Mouse (Mus musculus): Measurements from ENCODE around the gene Ptprj. TPM values are rescaled to one million over a fixed set of nuclear protein-coding genes. Genes with fewer than 3 reads are reported as not detected.
"Not testable (repeated sequence)": the region's sequence is repeated elsewhere in the genome, so short reads cannot be mapped to it uniquely, and the experiment has no call there.

Gene Ptprj
- polyA plus RNA-seq, 1 experiment from 2014 or later: 2.4 TPM

- DNase-seq (ENCODE audit: low spot score): no peak
- H3K27me3 ChIP-seq (ENCODE audit: insufficient read depth, poor library complexity, severe bottlenecking): 0 out of 2 replicates have a peak, but pooled peaks cover 4% of the 10 kb centered on the region
- H3K9me3 ChIP-seq: no peaks in the 10 kb centered on the region
- WGBS: 68% methylated on average over 4 of the region's 5 CpGs
- no peaks in the 10 kb centered on the region for H3K36me3 ChIP-seq
- H3K4me1 ChIP-seq: peaks cover 31% of the 10 kb centered on the region
- no peak overlapping the region for H3K27ac ChIP-seq
- no peak overlapping the region for H3K4me3 ChIP-seq
Observed at GRCm38 (mm10) chr2:90476792-90477191, 103.7 kb downstream of the Ptprj start.

- Histone ChIP-seq H3K9me3 (no peaks in the 10 kb centered on the region), H3K36me3 (no peaks in the 10 kb centered on the region), H3K27me3 (ENCODE audit: insufficient read depth, poor library complexity, severe bottlenecking) (0 out of 2 replicates have a peak, but pooled peaks cover 4% of the 10 kb centered on the region), H3K4me1 (peaks cover 31% of the 10 kb centered on the region), H3K27ac (no peak overlapping the region), H3K4me3 (no peak overlapping the region)
- no peak for DNase-seq (ENCODE audit: low spot score)
- 84% methylated on average over 11 of the region's 11 CpGs for WGBS
Observed at GRCm38 (mm10) chr2:90476319-90476718, 104.1 kb downstream of the Ptprj start.

- Histone ChIP-seq H3K27ac (peak overlapping the region; percentile 69; the same call in 1 of the 2 replicates), H3K4me3 (peak overlapping the region; percentile 53)
Observed at GRCm38 (mm10) chr2:90474593-90475405, 105.6 kb downstream of the Ptprj start.

GRCm38 (mm10) chr2:90472701-90473100 lies 107.7 kb downstream of the Ptprj start:
- no peaks in the 10 kb centered on the region for H3K9me3 ChIP-seq
- H3K4me3 ChIP-seq: no peak overlapping the region
- H3K27me3 ChIP-seq (ENCODE audit: insufficient read depth, poor library complexity, severe bottlenecking): 0 out of 2 replicates have a peak, but pooled peaks cover 4% of the 10 kb centered on the region
- H3K27ac ChIP-seq: no peak overlapping the region
- no peak for DNase-seq (ENCODE audit: low spot score)
- peaks cover 15% of the 10 kb centered on the region for H3K4me1 ChIP-seq
- WGBS: 78% methylated on average over 4 of the region's 4 CpGs
- H3K36me3 ChIP-seq: no peaks in the 10 kb centered on the region

More at GRCm38 (mm10) chr2:90474593-90475405, 105.6 kb downstream of the Ptprj start:
- no peaks in the 10 kb centered on the region for H3K36me3 ChIP-seq
- H3K4me1 ChIP-seq: peaks cover 30% of the 10 kb centered on the region
- WGBS: 2% methylated on average over 11 of the region's 11 CpGs
- H3K27me3 ChIP-seq (ENCODE audit: insufficient read depth, poor library complexity, severe bottlenecking): 0 out of 2 replicates have a peak, but pooled peaks cover 4% of the 10 kb centered on the region
- peak; percentile 82 for DNase-seq (ENCODE audit: low spot score)
- no peaks in the 10 kb centered on the region for H3K9me3 ChIP-seq

GRCm38 (mm10) chr2:90470122-90470521 lies 110.3 kb downstream of the Ptprj start:
- 25% methylated on average over 6 of the region's 6 CpGs for WGBS
- Histone ChIP-seq H3K4me3 (no peak overlapping the region), H3K4me1 (peaks cover 8% of the 10 kb centered on the region; the same call in 1 of the 2 replicates), H3K9me3 (no peaks in the 10 kb centered on the region), H3K27me3 (ENCODE audit: insufficient read depth, poor library complexity, severe bottlenecking) (0 out of 2 replicates have a peak, but pooled peaks cover 4% of the 10 kb centered on the region), H3K27ac (no peak overlapping the region), H3K36me3 (no peaks in the 10 kb centered on the region)
- peak; percentile 84 for DNase-seq (ENCODE audit: low spot score)

GRCm38 (mm10) chr2:90466480-90466879 lies 114.0 kb downstream of the Ptprj start:
- Histone ChIP-seq H3K9me3 (no peaks in the 10 kb centered on the region), H3K27ac (no peak overlapping the region), H3K4me3 (no peak overlapping the region), H3K27me3 (ENCODE audit: insufficient read depth, poor library complexity, severe bottlenecking) (no peaks in the 10 kb centered on the region), H3K36me3 (no peaks in the 10 kb centered on the region), H3K4me1 (peaks cover 5% of the 10 kb centered on the region; the same call in 1 of the 2 replicates)
- DNase-seq (ENCODE audit: low spot score): no peak
- WGBS: 77% methylated on average over 7 of the region's 7 CpGs

- Histone ChIP-seq H3K9me3 (no peaks in the 10 kb centered on the region), H3K27ac (no peak overlapping the region), H3K4me1 (no peaks in the 10 kb centered on the region), H3K4me3 (no peak overlapping the region), H3K36me3 (peaks cover 5% of the 10 kb centered on the region), H3K27me3 (ENCODE audit: insufficient read depth, poor library complexity, severe bottlenecking) (no peaks in the 10 kb centered on the region)
- WGBS: 93% methylated on average over 5 of the region's 5 CpGs
- DNase-seq (ENCODE audit: low spot score): no peak
Observed at GRCm38 (mm10) chr2:90463735-90464134, 116.7 kb downstream of the Ptprj start.

- peaks cover 5% of the 10 kb centered on the region for H3K36me3 ChIP-seq
- H3K27me3 ChIP-seq (ENCODE audit: insufficient read depth, poor library complexity, severe bottlenecking): no peaks in the 10 kb centered on the region
- no peak overlapping the region for H3K4me3 ChIP-seq
- H3K4me1 ChIP-seq: no peaks in the 10 kb centered on the region
- no peak for DNase-seq (ENCODE audit: low spot score)
- no peaks in the 10 kb centered on the region for H3K9me3 ChIP-seq
- H3K27ac ChIP-seq: no peak overlapping the region
Observed at GRCm38 (mm10) chr2:90462252-90462651, 118.2 kb downstream of the Ptprj start.

GRCm38 (mm10) chr2:90457946-90458345 lies 122.5 kb downstream of the Ptprj start:
- Histone ChIP-seq H3K27ac (no peak overlapping the region), H3K9me3 (no peaks in the 10 kb centered on the region), H3K4me1 (no peaks in the 10 kb centered on the region), H3K36me3 (peaks cover 14% of the 10 kb centered on the region), H3K27me3 (ENCODE audit: insufficient read depth, poor library complexity, severe bottlenecking) (no peaks in the 10 kb centered on the region), H3K4me3 (no peak overlapping the region)
- no peak for DNase-seq (ENCODE audit: low spot score)
- 88% methylated on average over 12 of the region's 12 CpGs for WGBS

GRCm38 (mm10) chr2:90452380-90452779 lies 128.1 kb downstream of the Ptprj start:
- Histone ChIP-seq H3K27me3 (ENCODE audit: insufficient read depth, poor library complexity, severe bottlenecking) (no peaks in the 10 kb centered on the region), H3K36me3 (0 out of 2 replicates have a peak, but pooled peaks cover 9% of the 10 kb centered on the region), H3K4me3 (no peak overlapping the region), H3K27ac (no peak overlapping the region), H3K9me3 (no peaks in the 10 kb centered on the region), H3K4me1 (0 out of 2 replicates have a peak, but pooled peaks cover 4% of the 10 kb centered on the region)
- DNase-seq (ENCODE audit: low spot score): no peak
- WGBS: 79% methylated on average over 3 of the region's 3 CpGs

- Histone ChIP-seq H3K9me3 (no peaks in the 10 kb centered on the region), H3K36me3 (no peaks in the 10 kb centered on the region), H3K4me1 (0 out of 2 replicates have a peak, but pooled peaks cover 4% of the 10 kb centered on the region), H3K27ac (no peak overlapping the region), H3K4me3 (no peak overlapping the region), H3K27me3 (ENCODE audit: insufficient read depth, poor library complexity, severe bottlenecking) (no peaks in the 10 kb centered on the region)
- 80% methylated on average over 15 of the region's 15 CpGs for WGBS
- DNase-seq (ENCODE audit: low spot score): no peak
Observed at GRCm38 (mm10) chr2:90448967-90449740, 131.3 kb downstream of the Ptprj start.

- Histone ChIP-seq H3K4me1 (0 out of 2 replicates have a peak, but pooled peaks cover under 1% of the 10 kb centered on the region), H3K27ac (no peak overlapping the region), H3K9me3 (no peaks in the 10 kb centered on the region), H3K4me3 (no peak overlapping the region), H3K36me3 (no peaks in the 10 kb centered on the region), H3K27me3 (ENCODE audit: insufficient read depth, poor library complexity, severe bottlenecking) (no peaks in the 10 kb centered on the region)
- no peak for DNase-seq (ENCODE audit: low spot score)
- WGBS: 77% methylated on average over 5 of the region's 5 CpGs
Observed at GRCm38 (mm10) chr2:90443811-90444210, 136.6 kb downstream of the Ptprj start.

GRCm38 (mm10) chr2:90441811-90442210 lies 138.6 kb downstream of the Ptprj start:
- not testable (repeated sequence) for H3K36me3 ChIP-seq; H3K4me1 ChIP-seq; DNase-seq (ENCODE audit: low spot score); H3K4me3 ChIP-seq; H3K27ac ChIP-seq; H3K9me3 ChIP-seq; H3K27me3 ChIP-seq (ENCODE audit: insufficient read depth, poor library complexity, severe bottlenecking)
- WGBS: 58% methylated on average over 4 of the region's 4 CpGs

All from heart, embryonic 10.5 days (tissue).